Mouse (Mus musculus) c-Kit-positive CD71-negative TER-119-negative erythroid progenitor cells, embryonic 14.5 days (primary cell): ENCODE data around the gene Col25a1.

Source experiments
- DNase-seq: peaks from one replicate; pipeline ENCODE4 v3.0.0-alpha.2; 2013; ENCODE audit warnings: low read depth

Gene Col25a1

GRCm38 (mm10) chr3:130574652-130575051, 443.4 kb downstream of the Col25a1 start:
- peak; percentile 22 for DNase-seq

GRCm38 (mm10) chr3:130576683-130577082, 445.4 kb downstream of the Col25a1 start:
- peak; percentile 38 for DNase-seq

GRCm38 (mm10) chr3:130579501-130579900, 448.2 kb downstream of the Col25a1 start:
- no peak for DNase-seq

GRCm38 (mm10) chr3:130581577-130581976, 450.3 kb downstream of the Col25a1 start:
- DNase-seq, result no peak

- no peak for DNase-seq
Observed at GRCm38 (mm10) chr3:130582903-130583664, 451.8 kb downstream of the Col25a1 start.

GRCm38 (mm10) chr3:130584007-130584406, 452.7 kb downstream of the Col25a1 start:
- DNase-seq, result no peak

GRCm38 (mm10) chr3:130595050-130595449, 463.7 kb downstream of the Col25a1 start:
- DNase-seq, result no peak

- no peak for DNase-seq
Observed at GRCm38 (mm10) chr3:130601491-130601890, 470.2 kb downstream of the Col25a1 start.

- DNase-seq, result no peak
Observed at GRCm38 (mm10) chr3:130607924-130608323, 476.6 kb downstream of the Col25a1 start.

- DNase-seq, result no peak
Observed at GRCm38 (mm10) chr3:130614444-130614843, 483.1 kb downstream of the Col25a1 start.

- DNase-seq, result no peak
Observed at GRCm38 (mm10) chr3:130615625-130616024, 484.3 kb downstream of the Col25a1 start.

GRCm38 (mm10) chr3:130617439-130617898, 486.2 kb downstream of the Col25a1 start, which contains the start of gene Etnppl:
Gene Etnppl (plus strand): TSS chr3:130617448.
- no peak for DNase-seq

GRCm38 (mm10) chr3:130620517-130621146, 489.3 kb downstream of the Col25a1 start:
- no peak for DNase-seq

GRCm38 (mm10) chr3:130628358-130628757, 497.1 kb downstream of the Col25a1 start:
- DNase-seq, result no peak

- DNase-seq, result no peak
Observed at GRCm38 (mm10) chr3:130633859-130634258, 502.6 kb downstream of the Col25a1 start.

GRCm38 (mm10) chr3:130646110-130646810, 515.0 kb downstream of the Col25a1 start:
- no peak for DNase-seq
